Mouse (Mus musculus) embryonic facial prominence, embryonic 13.5 days (tissue): Measurements from ENCODE around the gene Tspan10. TPM values are rescaled to one million over a fixed set of nuclear protein-coding genes. Genes with fewer than 3 reads are reported as not detected.
A peak's percentile ranks its signal among the peaks of the same experiment; 100 is the strongest.

Experiments used
- ATAC-seq: fragments of 200-750 bp; cut with Nextera tagmentation; 2 replicates; pipeline ENCODE4 v1.8.0; 2017; ENCODE audit warnings: low read depth; ENCODE audit not compliant: insufficient number of reproducible peaks, insufficient read depth, low FRiP score, low TSS enrichment
- H3K27ac ChIP-seq: fragments of 300-500 bp; sonication (generic); 2 replicates; pipeline ENCODE4 v1.5.1; 2015; ENCODE audit warnings: moderate library complexity, mild to moderate bottlenecking, inconsistent platforms
- H3K27me3 ChIP-seq: fragments of 300-500 bp; sonication (generic); 2 replicates; pipeline ENCODE4 v1.6.1; 2015; ENCODE audit warnings: mild to moderate bottlenecking, inconsistent platforms
- H3K36me3 ChIP-seq: fragments of 300-500 bp; sonication (generic); 2 replicates; pipeline ENCODE4 v1.6.1; 2015; ENCODE audit warnings: mild to moderate bottlenecking, inconsistent platforms
- H3K4me1 ChIP-seq: fragments of 300-500 bp; sonication (generic); 2 replicates; pipeline ENCODE4 v1.6.1; 2015; ENCODE audit warnings: inconsistent platforms
- H3K4me2 ChIP-seq: fragments of 300-500 bp; sonication (generic); 2 replicates; pipeline ENCODE4 v1.6.1; 2015; ENCODE audit warnings: moderate library complexity, mild to moderate bottlenecking, inconsistent platforms
- H3K4me3 ChIP-seq: fragments of 300-500 bp; sonication (generic); 2 replicates; pipeline ENCODE4 v1.5.1; 2015; ENCODE audit warnings: mild to moderate bottlenecking, inconsistent platforms
- H3K9ac ChIP-seq: fragments of 300-500 bp; sonication (generic); 2 replicates; pipeline ENCODE4 v1.6.1; 2015; ENCODE audit warnings: mild to moderate bottlenecking, inconsistent platforms
- H3K9me3 ChIP-seq: fragments of 300-500 bp; sonication (generic); 2 replicates; pipeline ENCODE4 v1.6.1; 2016; ENCODE audit warnings: inconsistent platforms
- WGBS: fragments of 180-500 bp; shearing (Covaris S2); methylation state at CpG from one replicate; pipeline ENCODE4 v1.1.7; 2015; ENCODE audit warnings: mixed read lengths; 5-methylcytosine and 5-hydroxymethylcytosine counted together
- polyA plus RNA-seq: library from polyadenylated mRNA; unstranded; fragments of >200 nt; fragmentation: Nextera tagmentation; extraction: Ambion mirVana; gene quantifications from 2 replicates; pipeline ENCODE4 v1.2.1, GENCODE M21; 2015

Tspan10 gene
- polyA plus RNA-seq, 1 experiment from 2014 or later: 0.35 TPM

DNA sequence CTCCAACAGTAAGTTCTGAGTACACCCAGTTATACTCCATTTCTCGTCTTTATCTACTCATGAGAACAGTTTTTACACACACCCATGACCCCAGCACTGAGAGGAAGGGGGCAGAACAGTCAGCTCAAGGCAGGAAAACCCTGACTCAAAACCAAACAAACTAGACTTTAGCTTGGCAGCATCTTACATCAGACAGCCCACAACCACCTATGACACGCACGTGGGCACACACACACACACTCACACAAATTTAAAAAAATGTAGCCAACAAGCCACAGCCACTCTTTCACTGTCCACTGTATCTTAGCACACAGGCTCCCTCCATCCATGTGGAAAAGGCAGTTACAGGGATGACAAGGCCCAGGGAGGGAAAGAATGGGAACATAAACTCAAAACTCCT lies 15.7 kb upstream of the Tspan10 start:
- no peaks in the 10 kb centered on the region for H3K9me3 ChIP-seq
- H3K4me2 ChIP-seq: no peak overlapping the region
- peaks cover 77% of the 10 kb centered on the region for H3K36me3 ChIP-seq
- ATAC-seq: no peak
- H3K9ac ChIP-seq: no peak overlapping the region
- no peak overlapping the region for H3K27ac ChIP-seq
- no peak overlapping the region for H3K4me3 ChIP-seq
- WGBS: 93% methylated on average over 3 of the region's 3 CpGs
- H3K4me1 ChIP-seq: no peaks in the 10 kb centered on the region
- H3K27me3 ChIP-seq: no peaks in the 10 kb centered on the region

DNA sequence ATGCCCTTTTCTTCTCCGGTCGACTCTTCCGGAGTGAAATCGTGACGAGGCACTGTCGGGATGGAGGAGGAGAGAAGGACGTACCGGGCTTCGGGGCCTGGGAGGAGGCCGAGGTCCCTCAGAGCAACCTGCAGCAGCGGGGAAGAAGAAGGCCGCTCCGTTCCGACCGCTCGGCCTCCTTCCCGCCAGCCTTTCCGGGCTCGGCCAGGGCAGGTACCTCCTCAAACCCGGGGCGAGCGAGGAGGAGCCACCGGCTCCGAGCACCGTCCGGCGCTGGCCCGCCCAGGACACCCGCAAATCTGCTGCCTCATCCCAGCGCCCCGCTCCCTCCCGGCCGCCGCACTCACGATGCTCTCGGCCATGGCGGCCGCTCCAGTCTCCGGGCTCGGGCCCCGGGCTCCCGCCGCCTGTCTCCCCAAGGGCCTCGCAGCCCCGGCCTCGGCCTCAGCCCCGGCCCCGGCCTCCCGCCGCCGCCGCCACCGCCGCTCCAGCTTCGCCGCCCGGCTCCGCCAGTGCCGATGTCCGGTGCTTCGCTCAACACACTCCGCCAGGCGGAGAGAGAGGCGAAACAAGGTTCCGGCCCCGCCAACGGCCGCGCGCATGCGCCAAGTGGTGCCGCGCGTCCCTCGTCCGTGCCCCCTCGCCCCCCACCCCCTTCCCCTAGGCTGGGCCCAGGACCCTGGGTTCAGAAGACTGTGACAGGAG lies 5.1 kb upstream of the Tspan10 start, which contains the start of gene Nploc4:
Gene Nploc4 (minus strand): TSS at position 557 of the 705 bp plus-strand sequence.
- H3K4me2 ChIP-seq: peak within 1 kb of the TSS; percentile 89
- peak within 1 kb of the TSS; percentile 81 for H3K27ac ChIP-seq
- no peaks in the 10 kb centered on the region for H3K27me3 ChIP-seq
- peak within 1 kb of the TSS; percentile 98 for H3K9ac ChIP-seq
- H3K4me3 ChIP-seq: peak within 1 kb of the TSS; percentile 99
- under 1% methylated on average over 77 of the region's 77 CpGs for WGBS
- peaks cover 12% of the 10 kb centered on the region for H3K4me1 ChIP-seq
- peaks cover 28% of the 10 kb centered on the region for H3K36me3 ChIP-seq
- ATAC-seq: peak; percentile 84
- H3K9me3 ChIP-seq: no peaks in the 10 kb centered on the region

DNA sequence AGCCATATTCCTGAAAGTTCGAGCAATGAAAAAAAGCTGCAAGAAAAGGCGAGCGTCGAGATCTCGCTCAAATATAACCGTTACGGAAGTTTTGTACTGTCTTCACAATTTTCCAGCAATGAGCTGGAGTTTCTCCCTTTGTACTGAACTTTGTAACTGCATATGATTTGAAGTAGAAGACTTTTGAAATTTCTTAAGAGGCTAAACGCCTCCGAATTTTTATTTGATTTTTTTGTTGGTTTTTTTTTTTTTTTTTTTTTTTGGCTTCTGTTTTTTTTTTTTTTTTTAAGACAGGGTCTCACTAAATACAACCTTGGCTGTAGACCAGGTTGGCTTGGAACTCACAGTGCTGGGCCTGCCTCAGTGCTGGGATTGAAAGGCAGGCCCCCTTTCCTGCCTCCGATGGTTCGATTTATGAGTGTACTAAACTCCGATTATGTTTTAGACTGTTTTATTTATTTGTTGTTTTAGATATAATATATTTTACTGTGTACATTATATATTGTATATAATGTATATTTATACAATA lies 4.5 kb upstream of the Tspan10 start:
- H3K4me3 ChIP-seq: peak overlapping the region; percentile 99
- peak overlapping the region; percentile 81 for H3K27ac ChIP-seq
- H3K36me3 ChIP-seq: peaks cover 22% of the 10 kb centered on the region
- 27% methylated on average over 12 of the region's 12 CpGs for WGBS
- H3K4me1 ChIP-seq: peaks cover 12% of the 10 kb centered on the region
- peak overlapping the region; percentile 89 for H3K4me2 ChIP-seq
- H3K27me3 ChIP-seq: no peaks in the 10 kb centered on the region
- ATAC-seq: no peak
- H3K9ac ChIP-seq: peak overlapping the region; percentile 98
- no peaks in the 10 kb centered on the region for H3K9me3 ChIP-seq

DNA sequence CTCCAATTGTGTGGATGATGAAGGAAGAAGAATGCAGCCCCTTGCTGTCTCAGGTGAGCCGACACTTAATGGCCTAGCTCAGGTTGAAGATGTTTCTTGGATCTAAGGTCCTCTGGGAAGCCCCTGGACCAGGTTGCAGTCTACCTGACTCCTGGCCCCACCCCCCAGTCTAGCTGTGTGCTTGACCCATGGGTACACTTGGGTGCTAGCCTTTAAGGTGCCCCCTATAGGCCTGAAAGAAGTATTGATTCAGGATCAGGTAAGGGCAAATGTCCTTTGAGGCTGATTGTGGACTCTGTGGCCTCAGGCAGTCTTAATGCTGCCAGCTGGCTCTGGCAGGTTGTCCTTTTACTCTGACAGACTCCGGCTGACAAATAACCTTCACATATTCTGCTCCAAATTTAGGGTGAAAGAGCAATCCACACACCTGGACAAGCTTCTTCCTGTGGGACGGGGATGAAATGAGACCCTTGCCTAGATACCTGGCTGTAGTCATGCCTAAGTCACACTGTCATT lies 379 bp downstream of the Tspan10 start:
- no peak for ATAC-seq
- 78% methylated on average over 3 of the region's 3 CpGs for WGBS
- no peak overlapping the region for H3K4me3 ChIP-seq
- H3K9me3 ChIP-seq: no peaks in the 10 kb centered on the region
- no peak overlapping the region for H3K27ac ChIP-seq
- no peaks in the 10 kb centered on the region for H3K4me1 ChIP-seq
- H3K9ac ChIP-seq: no peak overlapping the region
- no peaks in the 10 kb centered on the region for H3K36me3 ChIP-seq
- no peak overlapping the region for H3K4me2 ChIP-seq
- H3K27me3 ChIP-seq: no peaks in the 10 kb centered on the region

DNA sequence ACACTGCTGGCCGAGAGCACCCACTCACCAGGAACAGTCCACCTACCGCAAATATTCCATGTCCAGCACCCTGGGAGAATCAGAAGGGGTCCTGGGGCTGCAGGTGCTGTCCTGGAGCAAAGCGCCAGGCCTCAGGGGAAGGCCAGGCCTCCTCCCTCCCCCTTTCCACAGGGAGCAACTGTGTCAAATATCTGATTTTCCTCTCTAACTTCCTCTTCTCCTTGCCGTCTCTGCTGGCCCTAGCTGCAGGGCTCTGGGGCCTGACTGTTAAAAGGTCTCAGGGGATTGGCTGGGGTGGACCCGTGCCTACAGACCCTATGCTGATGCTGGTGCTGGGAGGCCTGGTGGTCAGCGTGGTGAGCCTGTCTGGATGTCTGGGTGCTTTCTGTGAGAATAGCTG lies 1.7 kb downstream of the Tspan10 start:
- Histone ChIP-seq H3K27ac (no peak overlapping the region), H3K9ac (0 out of 2 replicates have a peak overlapping the region, but pooled peaks have one; percentile 22), H3K4me3 (no peak overlapping the region), H3K4me2 (no peak overlapping the region), H3K36me3 (no peaks in the 10 kb centered on the region), H3K27me3 (no peaks in the 10 kb centered on the region), H3K4me1 (no peaks in the 10 kb centered on the region), H3K9me3 (no peaks in the 10 kb centered on the region)
- WGBS: 59% methylated on average over 6 of the region's 6 CpGs
- ATAC-seq: no peak

DNA sequence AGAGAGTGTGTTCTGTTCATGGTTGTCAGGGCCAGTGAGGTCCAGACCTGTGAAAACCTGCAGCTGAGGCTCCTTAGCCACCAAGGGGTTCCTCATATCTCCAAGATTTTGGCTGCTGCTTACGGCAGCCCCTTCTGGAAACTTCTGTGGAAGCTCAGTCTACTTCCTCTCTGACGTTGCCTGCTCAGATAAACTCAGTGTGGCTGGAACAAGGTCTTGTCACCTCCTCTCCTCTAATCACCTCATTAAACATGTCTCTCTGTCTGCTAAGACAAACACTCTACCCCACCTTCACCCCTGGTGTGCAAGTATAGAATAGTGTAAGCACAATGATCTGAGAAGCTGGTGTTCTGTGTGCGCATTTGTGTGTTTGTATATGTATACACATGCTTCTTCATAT lies 3.0 kb downstream of the Tspan10 start:
- no peak overlapping the region for H3K9ac ChIP-seq
- H3K27me3 ChIP-seq: no peaks in the 10 kb centered on the region
- no peaks in the 10 kb centered on the region for H3K9me3 ChIP-seq
- H3K36me3 ChIP-seq: no peaks in the 10 kb centered on the region
- 75% methylated on average over 3 of the region's 3 CpGs for WGBS
- H3K4me1 ChIP-seq: no peaks in the 10 kb centered on the region
- no peak for ATAC-seq
- H3K4me3 ChIP-seq: no peak overlapping the region
- H3K27ac ChIP-seq: no peak overlapping the region
- no peak overlapping the region for H3K4me2 ChIP-seq

DNA sequence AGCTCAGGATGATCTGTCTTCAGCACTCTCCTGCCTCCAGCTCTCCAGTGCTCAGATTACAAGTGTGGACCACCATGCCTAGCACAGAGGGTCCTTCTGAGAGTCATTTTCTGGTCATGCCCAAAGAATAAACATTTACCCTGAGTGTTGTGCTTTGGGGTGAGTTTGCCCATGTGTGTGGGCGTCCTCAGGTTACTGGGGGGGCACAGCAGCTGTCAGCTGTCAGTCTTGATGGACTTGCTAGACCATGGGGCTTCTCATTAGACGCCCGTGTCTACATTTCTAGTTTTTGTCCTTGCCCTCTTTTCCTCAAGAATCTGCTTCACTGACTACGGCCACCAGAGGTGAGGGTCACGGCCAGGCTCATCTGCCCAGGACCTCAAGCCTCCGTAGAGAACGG lies 4.7 kb downstream of the Tspan10 start:
- no peaks in the 10 kb centered on the region for H3K9me3 ChIP-seq
- no peak overlapping the region for H3K4me2 ChIP-seq
- WGBS: 77% methylated on average over 7 of the region's 7 CpGs
- ATAC-seq: no peak
- H3K4me1 ChIP-seq: no peaks in the 10 kb centered on the region
- H3K27ac ChIP-seq: no peak overlapping the region
- no peak overlapping the region for H3K4me3 ChIP-seq
- H3K36me3 ChIP-seq: no peaks in the 10 kb centered on the region
- H3K9ac ChIP-seq: no peak overlapping the region
- H3K27me3 ChIP-seq: no peaks in the 10 kb centered on the region

DNA sequence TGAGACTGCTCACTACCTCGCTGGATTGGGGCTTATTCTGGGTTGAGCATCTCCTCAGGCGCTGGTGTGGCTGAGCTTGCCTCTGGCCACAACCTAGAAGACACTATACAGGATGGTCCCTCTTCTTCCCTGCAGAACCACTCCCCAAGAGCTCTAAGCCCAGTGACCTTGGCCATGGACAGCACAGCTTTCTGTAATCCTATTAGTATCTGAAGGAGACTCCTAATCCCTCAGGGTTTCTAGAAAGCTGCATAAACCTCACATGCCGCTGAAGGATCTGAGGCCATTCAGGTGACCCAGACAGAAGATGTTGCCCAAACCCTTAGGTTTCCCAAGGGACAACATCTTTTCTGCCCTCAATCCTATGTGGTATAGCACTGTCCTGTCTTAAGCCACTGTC lies 9.8 kb downstream of the Tspan10 start:
- no peak overlapping the region for H3K27ac ChIP-seq
- H3K4me1 ChIP-seq: peaks cover 6% of the 10 kb centered on the region
- H3K4me3 ChIP-seq: no peak overlapping the region
- ATAC-seq: no peak
- no peaks in the 10 kb centered on the region for H3K9me3 ChIP-seq
- no peak overlapping the region for H3K9ac ChIP-seq
- H3K27me3 ChIP-seq: no peaks in the 10 kb centered on the region
- 66% methylated on average over 3 of the region's 3 CpGs for WGBS
- no peak overlapping the region for H3K4me2 ChIP-seq
- H3K36me3 ChIP-seq: peaks cover 10% of the 10 kb centered on the region; the same call in 1 of the 2 replicates

DNA sequence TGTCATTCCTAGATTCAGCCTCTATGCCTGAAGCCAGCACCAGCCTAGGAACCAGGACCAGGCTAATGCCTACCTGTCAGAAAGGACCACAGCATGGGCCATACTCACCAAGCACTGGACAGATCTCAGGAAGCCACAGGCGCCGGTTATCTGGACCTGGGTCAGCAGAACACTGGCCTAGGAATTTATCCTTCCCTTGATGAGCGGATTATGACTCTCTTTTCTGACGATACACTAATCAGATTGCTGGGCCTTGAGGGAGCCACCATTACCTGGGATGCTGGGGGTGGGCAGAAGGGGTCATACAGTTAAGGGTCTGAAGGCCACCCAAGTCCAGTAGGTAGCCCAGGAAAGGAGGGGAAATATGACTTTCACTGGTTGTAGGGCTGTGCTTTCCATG lies 10.9 kb downstream of the Tspan10 start, which contains the start of gene Pde6g:
Gene Pde6g (minus strand): TSS at position 195 of the 400 bp plus-strand sequence.
- H3K4me2 ChIP-seq: no peak within 1 kb of the TSS
- H3K36me3 ChIP-seq: peaks cover 10% of the 10 kb centered on the region; the same call in 1 of the 2 replicates
- H3K9ac ChIP-seq: peak within 1 kb of the TSS; percentile 32; the same call in 1 of the 2 replicates
- ATAC-seq: no peak
- 89% methylated on average over 4 of the region's 4 CpGs for WGBS
- no peak within 1 kb of the TSS for H3K27ac ChIP-seq
- H3K4me3 ChIP-seq: no peak within 1 kb of the TSS
- H3K4me1 ChIP-seq: peaks cover 9% of the 10 kb centered on the region
- H3K9me3 ChIP-seq: no peaks in the 10 kb centered on the region
- H3K27me3 ChIP-seq: no peaks in the 10 kb centered on the region

DNA sequence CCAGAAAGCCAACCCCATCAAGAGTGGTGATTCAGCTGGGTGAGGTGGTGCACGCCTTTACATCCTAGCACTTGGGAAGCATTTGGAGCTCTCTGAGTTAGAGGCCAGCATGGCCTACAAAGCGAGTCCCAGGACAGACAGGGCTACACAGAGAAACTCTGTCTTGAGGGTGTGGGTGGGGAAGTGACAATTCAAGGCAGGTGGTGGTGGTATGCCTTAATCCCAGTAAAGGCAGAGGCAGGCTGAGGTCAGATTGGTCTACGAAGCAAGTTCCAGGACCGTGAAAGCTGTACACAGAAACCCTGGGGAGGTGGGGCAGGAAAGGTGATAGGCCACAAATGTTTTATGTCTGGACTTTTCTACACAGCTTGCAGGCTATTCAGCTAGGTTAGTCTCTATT lies 12.5 kb downstream of the Tspan10 start:
- Histone ChIP-seq H3K4me3 (no peak overlapping the region), H3K4me1 (peaks cover 21% of the 10 kb centered on the region), H3K27me3 (no peaks in the 10 kb centered on the region), H3K36me3 (peaks cover 20% of the 10 kb centered on the region), H3K9me3 (no peaks in the 10 kb centered on the region), H3K4me2 (no peak overlapping the region), H3K9ac (no peak overlapping the region), H3K27ac (no peak overlapping the region)
- 83% methylated on average over 4 of the region's 4 CpGs for WGBS
- no peak for ATAC-seq

DNA sequence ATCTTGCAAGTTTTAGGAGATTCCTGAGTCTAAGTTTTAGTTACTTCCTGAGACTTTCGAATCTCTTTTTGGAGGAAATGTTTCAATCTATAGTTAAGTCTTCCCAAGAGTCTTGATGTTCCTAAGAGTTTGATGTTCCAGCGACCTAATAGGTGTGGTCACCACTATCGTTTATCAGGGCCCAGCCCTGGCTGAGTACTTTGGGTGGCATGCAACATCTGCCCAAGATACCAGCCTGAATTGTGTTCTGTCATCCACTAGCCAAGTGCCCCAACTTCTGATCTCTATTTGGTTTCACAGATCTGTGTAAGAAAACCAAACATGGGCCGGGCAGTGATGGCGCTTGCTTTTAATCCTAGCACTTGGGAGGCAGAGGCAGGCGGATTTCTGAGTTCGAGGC lies 13.0 kb downstream of the Tspan10 start:
- Histone ChIP-seq H3K4me1 (peaks cover 21% of the 10 kb centered on the region), H3K9ac (no peak overlapping the region), H3K27me3 (no peaks in the 10 kb centered on the region), H3K4me3 (no peak overlapping the region), H3K27ac (no peak overlapping the region), H3K4me2 (no peak overlapping the region), H3K36me3 (peaks cover 23% of the 10 kb centered on the region), H3K9me3 (no peaks in the 10 kb centered on the region)
- no peak for ATAC-seq
- WGBS: 93% methylated on average over 7 of the region's 7 CpGs

DNA sequence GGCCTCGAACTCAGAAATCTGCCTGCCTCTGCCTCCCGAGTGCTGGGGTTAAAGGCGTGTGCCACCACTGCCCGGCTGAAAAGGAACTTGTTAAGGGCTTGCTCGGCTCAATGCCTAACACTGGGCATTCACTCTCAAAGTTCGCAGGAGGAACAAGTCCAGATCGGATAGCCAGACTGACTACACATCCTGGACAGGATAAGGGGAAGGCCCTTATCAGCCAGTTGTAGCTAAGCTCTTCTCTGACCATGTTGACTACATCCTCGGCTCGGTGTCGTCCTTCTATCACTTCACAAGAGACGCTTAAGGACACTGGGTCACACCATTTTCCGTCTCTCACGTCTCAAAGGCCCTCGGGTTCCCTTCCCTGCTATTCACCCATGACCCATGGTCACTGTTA lies 14.9 kb downstream of the Tspan10 start:
- ATAC-seq: no peak
- WGBS: 33% methylated on average over 14 of the region's 14 CpGs
- Histone ChIP-seq H3K27me3 (no peaks in the 10 kb centered on the region), H3K36me3 (peaks cover 41% of the 10 kb centered on the region), H3K27ac (peak overlapping the region; percentile 82), H3K4me1 (peaks cover 21% of the 10 kb centered on the region), H3K4me3 (peak overlapping the region; percentile 91), H3K9ac (peak overlapping the region; percentile 97), H3K4me2 (peak overlapping the region; percentile 91), H3K9me3 (no peaks in the 10 kb centered on the region)
